Mouse (Mus musculus): ENCODE measurements around the gene Cep85l. TPM values are rescaled to one million over a fixed set of nuclear protein-coding genes. Genes with fewer than 3 reads are reported as not detected.

Cep85l gene
- polyA plus RNA-seq, 1 experiment from 2014 or later, result 1.5 TPM

GRCm38 (mm10) chr10:53398540-53398902 is 18.8 kb upstream of the Cep85l start:
- Histone ChIP-seq H3K27ac (ENCODE audit: low read depth, low read length) (peak overlapping the region; percentile 42; the same call in 1 of the 2 replicates), H3K9ac (ENCODE audit: low read depth, low read length) (no peak overlapping the region), H3K4me1 (replicated peaks; ENCODE audit: control insufficient read depth, insufficient read depth, low read length) (no peaks in the 10 kb centered on the region), H3K36me3 (ENCODE audit: control insufficient read depth, insufficient read depth) (no peaks in the 10 kb centered on the region), H3K9me3 (ENCODE audit: control insufficient read depth) (no peaks in the 10 kb centered on the region), H3K4me2 (replicated peaks; ENCODE audit: low read depth) (peak overlapping the region; percentile 37; the same call in 1 of the 2 replicates), H3K27me3 (replicated peaks; ENCODE audit: control insufficient read depth, insufficient read depth, low read length) (no peaks in the 10 kb centered on the region), H3K4me3 (ENCODE audit: low read depth, low read length) (0 out of 2 replicates have a peak overlapping the region, but pooled peaks have one; percentile 3)
- 15% methylated on average over 9 of the region's 9 CpGs for WGBS
- TF ChIP-seq CTCF (IDR thresholded peaks at IDR 0.05; ENCODE audit: low read depth), result no peak
- no peak for ATAC-seq

DNA sequence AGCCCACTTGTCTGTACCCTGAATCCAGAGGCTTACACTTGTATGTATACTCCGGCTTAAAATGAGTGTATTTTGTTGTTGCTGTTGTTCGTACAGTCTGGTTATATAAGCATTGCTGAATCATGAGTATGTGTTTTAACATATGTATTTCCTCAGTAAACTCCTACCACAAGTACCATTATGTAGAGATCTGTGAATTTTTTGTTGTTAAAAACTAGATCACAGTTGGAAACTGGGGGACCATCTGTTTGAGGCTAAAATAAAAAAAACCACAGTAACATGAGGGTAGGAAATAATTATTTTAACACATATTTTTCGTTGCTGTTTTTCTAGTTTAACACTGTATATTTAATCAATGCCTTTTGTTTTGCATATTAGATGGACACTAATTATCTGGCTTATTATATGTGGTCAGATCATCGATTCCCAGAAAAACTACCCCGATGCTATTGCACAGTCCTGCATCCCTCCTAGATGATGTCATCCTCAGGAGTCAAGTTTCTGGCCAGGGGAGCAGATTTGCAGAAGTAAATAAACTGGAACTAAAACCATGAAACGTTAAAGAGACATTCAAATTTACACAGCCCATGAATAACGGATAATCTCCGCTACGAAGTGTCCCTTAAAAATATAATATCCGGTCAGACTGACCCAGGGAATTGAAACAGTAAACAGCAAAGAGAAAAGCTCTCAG is 18.2 kb upstream of the Cep85l start:
- Histone ChIP-seq H3K9ac (ENCODE audit: low read depth, low read length) (no peak overlapping the region), H3K4me1 (replicated peaks; ENCODE audit: control insufficient read depth, insufficient read depth, low read length) (no peaks in the 10 kb centered on the region), H3K4me3 (ENCODE audit: low read depth, low read length) (0 out of 2 replicates have a peak overlapping the region, but pooled peaks have one; percentile 3), H3K9me3 (ENCODE audit: control insufficient read depth) (no peaks in the 10 kb centered on the region), H3K27ac (ENCODE audit: low read depth, low read length) (peak overlapping the region; percentile 42; the same call in 1 of the 2 replicates), H3K4me2 (replicated peaks; ENCODE audit: low read depth) (peak overlapping the region; percentile 37; the same call in 1 of the 2 replicates), H3K27me3 (replicated peaks; ENCODE audit: control insufficient read depth, insufficient read depth, low read length) (no peaks in the 10 kb centered on the region), H3K36me3 (ENCODE audit: control insufficient read depth, insufficient read depth) (no peaks in the 10 kb centered on the region)
- TF ChIP-seq CTCF (IDR thresholded peaks at IDR 0.05; ENCODE audit: low read depth), result no peak
- 48% methylated on average over 10 of the region's 10 CpGs for WGBS
- ATAC-seq, result no peak

DNA sequence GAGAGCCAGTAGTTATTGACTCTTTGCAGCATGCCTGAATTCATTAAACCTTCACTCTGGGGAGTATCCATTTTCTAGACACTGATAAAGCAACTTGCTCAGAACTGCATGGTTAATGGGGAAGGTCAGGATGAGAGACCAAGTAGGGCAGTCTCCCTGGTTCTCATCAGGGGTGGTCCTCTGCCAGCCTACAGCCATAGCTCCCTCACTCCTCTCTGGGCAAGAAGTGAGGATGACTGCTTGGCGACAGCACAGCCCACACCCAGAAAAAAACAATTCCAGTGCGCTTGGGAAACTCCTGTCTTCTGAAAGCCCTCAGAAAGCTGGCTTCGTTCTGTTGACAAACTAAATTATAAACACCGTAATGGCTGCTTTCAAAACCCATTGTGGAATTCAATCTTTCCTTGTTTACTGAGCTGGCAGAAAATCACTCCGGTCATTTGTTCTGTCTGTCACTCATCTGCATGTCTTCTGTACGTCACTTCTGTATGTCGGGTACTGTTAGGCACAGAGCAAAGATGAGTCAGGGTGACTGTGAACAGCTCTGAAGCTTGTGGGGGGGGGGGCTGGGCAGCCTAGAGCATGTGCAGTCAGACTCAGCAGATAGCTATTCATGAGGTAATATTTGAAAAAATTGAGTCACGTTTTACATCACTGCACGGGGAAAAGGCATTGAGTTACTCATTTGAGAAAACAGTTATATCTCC is 15.3 kb upstream of the Cep85l start:
- H3K27me3 ChIP-seq (replicated peaks; ENCODE audit: control insufficient read depth, insufficient read depth, low read length), result no peaks in the 10 kb centered on the region
- H3K9me3 ChIP-seq (ENCODE audit: control insufficient read depth), result no peaks in the 10 kb centered on the region
- H3K4me2 ChIP-seq (replicated peaks; ENCODE audit: low read depth), result no peak overlapping the region
- TF ChIP-seq CTCF (IDR thresholded peaks at IDR 0.05; ENCODE audit: low read depth), result no peak
- H3K9ac ChIP-seq (ENCODE audit: low read depth, low read length), result no peak overlapping the region
- no peaks in the 10 kb centered on the region for H3K36me3 ChIP-seq (ENCODE audit: control insufficient read depth, insufficient read depth)
- H3K4me1 ChIP-seq (replicated peaks; ENCODE audit: control insufficient read depth, insufficient read depth, low read length), result no peaks in the 10 kb centered on the region
- H3K27ac ChIP-seq (ENCODE audit: low read depth, low read length), result no peak overlapping the region
- no peak for ATAC-seq
- WGBS, result 69% methylated on average over 9 of the region's 9 CpGs
- H3K4me3 ChIP-seq (ENCODE audit: low read depth, low read length), result no peak overlapping the region

- Histone ChIP-seq H3K4me1 (replicated peaks; ENCODE audit: control insufficient read depth, insufficient read depth, low read length) (no peaks in the 10 kb centered on the region), H3K4me3 (ENCODE audit: low read depth, low read length) (no peak overlapping the region), H3K9me3 (ENCODE audit: control insufficient read depth) (no peaks in the 10 kb centered on the region), H3K27me3 (replicated peaks; ENCODE audit: control insufficient read depth, insufficient read depth, low read length) (no peaks in the 10 kb centered on the region), H3K9ac (ENCODE audit: low read depth, low read length) (no peak overlapping the region), H3K27ac (ENCODE audit: low read depth, low read length) (no peak overlapping the region), H3K36me3 (ENCODE audit: control insufficient read depth, insufficient read depth) (no peaks in the 10 kb centered on the region), H3K4me2 (replicated peaks; ENCODE audit: low read depth) (no peak overlapping the region)
- ATAC-seq, result no peak
- WGBS, result 76% methylated on average over 6 of the region's 6 CpGs
- no peak for TF ChIP-seq CTCF (IDR thresholded peaks at IDR 0.05; ENCODE audit: low read depth)
These were observed 8.6 kb upstream of the Cep85l start for GRCm38 (mm10) chr10:53388227-53388920.

GRCm38 (mm10) chr10:53385438-53385837 is 5.7 kb upstream of the Cep85l start:
- WGBS, result 40% methylated on average over 5 of the region's 5 CpGs
- Histone ChIP-seq H3K4me3 (ENCODE audit: low read depth, low read length) (no peak overlapping the region), H3K36me3 (ENCODE audit: control insufficient read depth, insufficient read depth) (no peaks in the 10 kb centered on the region), H3K27me3 (replicated peaks; ENCODE audit: control insufficient read depth, insufficient read depth, low read length) (no peaks in the 10 kb centered on the region), H3K4me2 (replicated peaks; ENCODE audit: low read depth) (no peak overlapping the region), H3K9ac (ENCODE audit: low read depth, low read length) (no peak overlapping the region), H3K4me1 (replicated peaks; ENCODE audit: control insufficient read depth, insufficient read depth, low read length) (no peaks in the 10 kb centered on the region), H3K9me3 (ENCODE audit: control insufficient read depth) (no peaks in the 10 kb centered on the region), H3K27ac (ENCODE audit: low read depth, low read length) (no peak overlapping the region)
- no peak for TF ChIP-seq CTCF (IDR thresholded peaks at IDR 0.05; ENCODE audit: low read depth)
- ATAC-seq, result no peak

DNA sequence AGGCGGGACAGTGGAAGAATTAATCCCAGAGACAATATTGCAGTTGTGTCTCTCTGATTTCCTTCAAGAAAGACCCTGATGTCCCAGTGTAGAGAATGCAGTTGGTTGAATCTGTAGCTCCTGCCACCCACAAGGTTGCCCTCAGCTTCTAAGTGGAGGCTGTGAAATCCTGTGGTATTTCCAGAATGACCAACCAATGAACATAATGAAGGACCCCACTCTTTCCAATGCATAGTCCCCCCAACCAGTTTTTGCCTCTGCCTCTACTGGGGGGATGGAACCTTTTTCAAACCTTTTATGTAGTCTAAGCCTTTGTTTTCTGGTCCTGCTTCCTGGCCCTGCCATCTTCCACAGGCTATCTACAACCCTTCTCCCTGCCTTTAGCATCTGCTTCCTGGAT is 5.1 kb upstream of the Cep85l start:
- 95% methylated on average over 1 of the region's 1 CpGs for WGBS

More for the DNA sequence above, 5.1 kb upstream of the Cep85l start:
- no peak overlapping the region for H3K27ac ChIP-seq (ENCODE audit: low read depth, low read length)
- no peak overlapping the region for H3K9ac ChIP-seq (ENCODE audit: low read depth, low read length)
- H3K9me3 ChIP-seq (ENCODE audit: control insufficient read depth), result no peaks in the 10 kb centered on the region
- no peak for TF ChIP-seq CTCF (IDR thresholded peaks at IDR 0.05; ENCODE audit: low read depth)
- no peak for ATAC-seq
- no peaks in the 10 kb centered on the region for H3K27me3 ChIP-seq (replicated peaks; ENCODE audit: control insufficient read depth, insufficient read depth, low read length)
- H3K4me3 ChIP-seq (ENCODE audit: low read depth, low read length), result no peak overlapping the region
- no peaks in the 10 kb centered on the region for H3K4me1 ChIP-seq (replicated peaks; ENCODE audit: control insufficient read depth, insufficient read depth, low read length)
- H3K36me3 ChIP-seq (ENCODE audit: control insufficient read depth, insufficient read depth), result no peaks in the 10 kb centered on the region
- H3K4me2 ChIP-seq (replicated peaks; ENCODE audit: low read depth), result no peak overlapping the region

All from intestine, postnatal 0 days (tissue).